Mouse (Mus musculus): ENCODE results near the gene Gdpgp1. TPM values are rescaled to one million over a fixed set of nuclear protein-coding genes. Genes with fewer than 3 reads are reported as not detected.
A peak's percentile ranks its signal among the peaks of the same experiment; 100 is the strongest.

Gdpgp1 gene
- 3.4 and 3.7 TPM in 2 replicates for polyA plus RNA-seq (2012; rRNA removed)

GRCm38 (mm10) chr7:80232489-80233029 is at the start of gene Gdpgp1, which contains the start of gene Cib1:
TSS of gene Gdpgp1 (plus strand) at chr7:80232865.
TSS of gene Cib1 (minus strand) at chr7:80232813.
- TF ChIP-seq CTCF (IDR thresholded peaks at IDR 0.05; ENCODE audit: extremely low read depth, insufficient read depth, low read length) = no peak
- TF ChIP-seq POLR2A (IDR thresholded peaks at IDR 0.05; ENCODE audit: extremely low read depth, insufficient read depth, low read length) = peak; percentile 94
- no peaks in the 10 kb centered on the region; the same call in 1 of the 2 replicates for H3K4me1 ChIP-seq (ENCODE audit: control insufficient read depth, insufficient read depth, low read length)
- H3K27ac ChIP-seq (ENCODE audit: insufficient read depth, low read length) = no peak within 1 kb of the TSS
- H3K4me3 ChIP-seq (ENCODE audit: insufficient read depth, low read length) = peak within 1 kb of the TSS; percentile 66

GRCm38 (mm10) chr7:80183466-80183865 is 49.2 kb upstream of the Gdpgp1 start:
- Histone ChIP-seq H3K4me3 (ENCODE audit: insufficient read depth, low read length) (no peak overlapping the region), H3K27ac (ENCODE audit: insufficient read depth, low read length) (no peak overlapping the region), H3K4me1 (ENCODE audit: control insufficient read depth, insufficient read depth, low read length) (no peaks in the 10 kb centered on the region; the same call in 1 of the 2 replicates)
- TF ChIP-seq CTCF (IDR thresholded peaks at IDR 0.05; ENCODE audit: extremely low read depth, insufficient read depth, low read length) (no peak), POLR2A (IDR thresholded peaks at IDR 0.05; ENCODE audit: extremely low read depth, insufficient read depth, low read length) (no peak)

GRCm38 (mm10) chr7:80183969-80184368 is 48.7 kb upstream of the Gdpgp1 start:
- Histone ChIP-seq H3K27ac (ENCODE audit: insufficient read depth, low read length) (no peak overlapping the region), H3K4me3 (ENCODE audit: insufficient read depth, low read length) (no peak overlapping the region), H3K4me1 (ENCODE audit: control insufficient read depth, insufficient read depth, low read length) (peaks cover under 1% of the 10 kb centered on the region; the same call in 1 of the 2 replicates)
- TF ChIP-seq POLR2A (IDR thresholded peaks at IDR 0.05; ENCODE audit: extremely low read depth, insufficient read depth, low read length) (no peak), CTCF (IDR thresholded peaks at IDR 0.05; ENCODE audit: extremely low read depth, insufficient read depth, low read length) (no peak)

GRCm38 (mm10) chr7:80184551-80184950 is 48.1 kb upstream of the Gdpgp1 start:
- Histone ChIP-seq H3K27ac (ENCODE audit: insufficient read depth, low read length) (no peak overlapping the region), H3K4me1 (ENCODE audit: control insufficient read depth, insufficient read depth, low read length) (peaks cover 3% of the 10 kb centered on the region; the same call in 1 of the 2 replicates), H3K4me3 (ENCODE audit: insufficient read depth, low read length) (no peak overlapping the region)
- TF ChIP-seq CTCF (IDR thresholded peaks at IDR 0.05; ENCODE audit: extremely low read depth, insufficient read depth, low read length) (no peak), POLR2A (IDR thresholded peaks at IDR 0.05; ENCODE audit: extremely low read depth, insufficient read depth, low read length) (no peak)

GRCm38 (mm10) chr7:80184968-80185367 is 47.7 kb upstream of the Gdpgp1 start:
- TF ChIP-seq CTCF (IDR thresholded peaks at IDR 0.05; ENCODE audit: extremely low read depth, insufficient read depth, low read length) (no peak), POLR2A (IDR thresholded peaks at IDR 0.05; ENCODE audit: extremely low read depth, insufficient read depth, low read length) (no peak)
- Histone ChIP-seq H3K4me1 (ENCODE audit: control insufficient read depth, insufficient read depth, low read length) (peaks cover 3% of the 10 kb centered on the region; the same call in 1 of the 2 replicates), H3K4me3 (ENCODE audit: insufficient read depth, low read length) (no peak overlapping the region)

GRCm38 (mm10) chr7:80186021-80186420 is 46.6 kb upstream of the Gdpgp1 start:
- Histone ChIP-seq H3K4me1 (ENCODE audit: control insufficient read depth, insufficient read depth, low read length) (peaks cover 3% of the 10 kb centered on the region; the same call in 1 of the 2 replicates), H3K4me3 (ENCODE audit: insufficient read depth, low read length) (peak overlapping the region; percentile 44; the same call in 1 of the 2 replicates), H3K27ac (ENCODE audit: insufficient read depth, low read length) (no peak overlapping the region; the same call in 1 of the 2 replicates)
- no peak for TF ChIP-seq POLR2A (IDR thresholded peaks at IDR 0.05; ENCODE audit: extremely low read depth, insufficient read depth, low read length)
- TF ChIP-seq CTCF (IDR thresholded peaks at IDR 0.05; ENCODE audit: extremely low read depth, insufficient read depth, low read length) = no peak

More at GRCm38 (mm10) chr7:80184968-80185367, 47.7 kb upstream of the Gdpgp1 start:
- H3K27ac ChIP-seq (ENCODE audit: insufficient read depth, low read length) = no peak overlapping the region

GRCm38 (mm10) chr7:80186531-80187296 is 46.0 kb upstream of the Gdpgp1 start, which contains the start of gene Sema4b:
TSS of gene Sema4b (plus strand) at chr7:80186841.
- Histone ChIP-seq H3K4me3 (ENCODE audit: insufficient read depth, low read length) (peak within 1 kb of the TSS; percentile 44), H3K4me1 (ENCODE audit: control insufficient read depth, insufficient read depth, low read length) (peaks cover 3% of the 10 kb centered on the region; the same call in 1 of the 2 replicates), H3K27ac (ENCODE audit: insufficient read depth, low read length) (peak within 1 kb of the TSS; percentile 43)
- TF ChIP-seq CTCF (IDR thresholded peaks at IDR 0.05; ENCODE audit: extremely low read depth, insufficient read depth, low read length) (no peak), POLR2A (IDR thresholded peaks at IDR 0.05; ENCODE audit: extremely low read depth, insufficient read depth, low read length) (peak; percentile 65; the same call in 1 of the 2 replicates)

- Histone ChIP-seq H3K27ac (ENCODE audit: insufficient read depth, low read length) (peak overlapping the region; percentile 39), H3K4me3 (ENCODE audit: insufficient read depth, low read length) (peak overlapping the region; percentile 44), H3K4me1 (ENCODE audit: control insufficient read depth, insufficient read depth, low read length) (peaks cover 3% of the 10 kb centered on the region; the same call in 1 of the 2 replicates)
- no peak for TF ChIP-seq POLR2A (IDR thresholded peaks at IDR 0.05; ENCODE audit: extremely low read depth, insufficient read depth, low read length)
- no peak for TF ChIP-seq CTCF (IDR thresholded peaks at IDR 0.05; ENCODE audit: extremely low read depth, insufficient read depth, low read length)
Observed at GRCm38 (mm10) chr7:80187501-80187900, 45.2 kb upstream of the Gdpgp1 start.

- no peak for TF ChIP-seq POLR2A (IDR thresholded peaks at IDR 0.05; ENCODE audit: extremely low read depth, insufficient read depth, low read length)
- TF ChIP-seq CTCF (IDR thresholded peaks at IDR 0.05; ENCODE audit: extremely low read depth, insufficient read depth, low read length) = no peak
- no peak overlapping the region for H3K4me3 ChIP-seq (ENCODE audit: insufficient read depth, low read length)
- peaks cover 5% of the 10 kb centered on the region; the same call in 1 of the 2 replicates for H3K4me1 ChIP-seq (ENCODE audit: control insufficient read depth, insufficient read depth, low read length)
- no peak overlapping the region for H3K27ac ChIP-seq (ENCODE audit: insufficient read depth, low read length)
Observed at GRCm38 (mm10) chr7:80188579-80189125, 44.0 kb upstream of the Gdpgp1 start.

All from cortical plate, adult 2 months (tissue).